Mouse (Mus musculus): ENCODE results near the gene Ier5.

GRCm38 (mm10) chr1:155106310-155106709, 6.9 kb upstream of the Ier5 start:
- TF ChIP-seq FLI1 (IDR thresholded peaks at IDR 0.05; ENCODE audit: low read length): no peak
- no peak for TF ChIP-seq GATA1 (IDR thresholded peaks at IDR 0.05; ENCODE audit: borderline replicate concordance, low read length)

Data from megakaryocyte, embryonic 14.5 days (primary cell).